Mouse (Mus musculus) myocyte (in vitro differentiated cells): ENCODE measurements around the gene 1500015O10Rik. TPM values are rescaled to one million over a fixed set of nuclear protein-coding genes. Genes with fewer than 3 reads are reported as not detected.

ENCODE experiments used
- H3K27me3 ChIP-seq: one replicate; pipeline ENCODE4 v1.6.1; 2011; ENCODE audit not compliant: control insufficient read depth, insufficient read depth, insufficient read length
- H3K36me3 ChIP-seq: one replicate; pipeline ENCODE4 v1.6.1; 2011; ENCODE audit not compliant: control insufficient read depth, insufficient read depth
- H3K4me2 ChIP-seq: one replicate; pipeline ENCODE4 v1.6.1; 2011; ENCODE audit warnings: low read depth, control low read depth
- H3K4me3 ChIP-seq: one replicate; pipeline ENCODE4 v1.5.1; 2011; ENCODE audit warnings: mild to moderate bottlenecking, control low read depth, moderate library complexity
- H3K79me2 ChIP-seq: one replicate; pipeline ENCODE4 v1.6.1; 2011; ENCODE audit not compliant: control insufficient read depth, insufficient read depth
- H3ac ChIP-seq: one replicate; pipeline ENCODE4 v1.6.1; 2011; ENCODE audit not compliant: control insufficient read depth, insufficient read length
- CEBPB ChIP-seq: IDR thresholded peaks from 2 replicates; pipeline ENCODE4 v1.6.1; 2011; ENCODE audit warnings: mild to moderate bottlenecking, moderate library complexity; ENCODE audit not compliant: poor library complexity, insufficient read depth, severe bottlenecking
- E2F4 ChIP-seq: IDR thresholded peaks from one replicate; pipeline ENCODE4 v1.6.1; 2011; ENCODE audit warnings: mild to moderate bottlenecking, control low read depth, moderate library complexity; ENCODE audit not compliant: insufficient read depth
- MAX ChIP-seq: IDR thresholded peaks from one replicate; pipeline ENCODE4 v1.6.1; 2011; ENCODE audit warnings: low read depth, mild to moderate bottlenecking, control low read depth
- MYOD1 ChIP-seq, 3 experiments: IDR thresholded peaks; one replicate each; pipeline ENCODE4 v1.6.1; 2011; ENCODE audit warnings: control low read depth in 2 of 3, low read depth in 2 of 3, mild to moderate bottlenecking in 2 of 3, moderate library complexity in 1 of 3; ENCODE audit not compliant: insufficient read length in 2 of 3, control insufficient read depth in 1 of 3
- MYOG ChIP-seq, 3 experiments: IDR thresholded peaks; one replicate each; pipeline ENCODE4 v1.6.1; 2011; ENCODE audit warnings: control low read depth in 2 of 3, low read depth in 2 of 3, mild to moderate bottlenecking in 2 of 3; ENCODE audit not compliant: insufficient read length in 2 of 3, control insufficient read depth in 1 of 3, insufficient read depth in 1 of 3
- POLR2A ChIP-seq: IDR thresholded peaks from one replicate; pipeline ENCODE4 v1.6.1; 2011; ENCODE audit warnings: low read depth, mild to moderate bottlenecking, control low read depth, moderate library complexity; ENCODE audit not compliant: insufficient read length
- POLR2AphosphoS2 ChIP-seq: IDR thresholded peaks from one replicate; pipeline ENCODE4 v1.6.1; 2011; ENCODE audit warnings: low read depth, control low read depth; ENCODE audit not compliant: insufficient read length
- REST ChIP-seq: IDR thresholded peaks from one replicate; pipeline ENCODE4 v1.6.1; 2011; ENCODE audit warnings: mild to moderate bottlenecking, control low read depth, moderate library complexity; ENCODE audit not compliant: insufficient read depth, insufficient read length
- SRF ChIP-seq: IDR thresholded peaks from one replicate; pipeline ENCODE4 v1.6.1; 2011; ENCODE audit warnings: low read depth; ENCODE audit not compliant: control insufficient read depth, insufficient read length
- TCF12 ChIP-seq: IDR thresholded peaks from one replicate; pipeline ENCODE4 v1.6.1; 2011; ENCODE audit warnings: mild to moderate bottlenecking, control low read depth; ENCODE audit not compliant: poor library complexity, insufficient read depth, severe bottlenecking
- TCF3 ChIP-seq: IDR thresholded peaks from one replicate; pipeline ENCODE4 v1.6.1; 2011; ENCODE audit warnings: low read depth, control low read depth; ENCODE audit not compliant: insufficient read length
- USF1 ChIP-seq: IDR thresholded peaks from one replicate; pipeline ENCODE4 v1.6.1; 2011; ENCODE audit warnings: low read depth, mild to moderate bottlenecking, control low read depth, moderate library complexity
- polyA plus RNA-seq: library from polyadenylated mRNA; unstranded; fragments of >200 nt; fragmentation: generic; extraction: Trizol; gene quantifications from one replicate; pipeline ENCODE4 v1.2.1, GENCODE M21; 2012; ENCODE audit warnings: missing spikeins

The 1500015O10Rik gene
- 7.2 TPM for polyA plus RNA-seq

DNA sequence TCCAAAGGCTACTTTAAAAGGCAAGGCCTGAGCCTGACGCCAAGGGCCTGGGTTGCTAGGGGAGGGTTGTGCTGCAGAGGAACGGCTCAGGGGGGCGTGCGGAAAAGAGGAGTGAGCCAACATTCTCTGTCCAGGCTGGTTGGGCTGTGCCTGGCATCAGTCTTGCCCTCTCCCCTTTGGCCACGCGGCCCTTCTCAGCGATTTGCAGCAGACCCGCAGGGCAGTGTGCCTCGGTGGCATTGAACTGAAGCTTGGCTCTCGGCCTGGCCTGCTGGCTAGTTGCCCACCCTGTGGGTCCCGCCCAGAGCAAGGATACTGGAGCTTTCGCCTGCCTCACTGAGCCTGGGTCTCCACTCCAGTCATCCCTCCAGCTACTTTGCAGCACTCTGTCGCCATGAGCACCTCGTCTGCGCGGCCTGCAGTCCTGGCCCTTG is at the start of gene 1500015O10Rik:
1500015O10Rik (plus strand) TSS at position 112 of the 434 bp plus-strand sequence.
- Histone ChIP-seq H3K36me3 (no peaks in the 10 kb centered on the region), H3K27me3 (no peaks in the 10 kb centered on the region), H3K4me3 (no peak within 1 kb of the TSS), H3ac (no peak within 1 kb of the TSS), H3K4me2 (no peak within 1 kb of the TSS), H3K79me2 (no peaks in the 10 kb centered on the region)
- no peak for TF ChIP-seq TCF12
- no peak for TF ChIP-seq POLR2AphosphoS2
- TF ChIP-seq MAX, result no peak
- no peak for TF ChIP-seq REST
- no peak for TF ChIP-seq CEBPB
- TF ChIP-seq TCF3, result no peak
- TF ChIP-seq E2F4, result no peak
- no peak for TF ChIP-seq MYOG (IDR thresholded peaks at IDR 0.05; ENCODE audit: control insufficient read depth in 1 of 3, insufficient read depth in 1 of 3, insufficient read length in 2 of 3, low read depth in 2 of 3)
- no peak for TF ChIP-seq USF1
- TF ChIP-seq MYOD1 (IDR thresholded peaks at IDR 0.05; ENCODE audit: control insufficient read depth in 1 of 3, insufficient read length in 2 of 3, low read depth in 2 of 3), result no peak
- no peak for TF ChIP-seq POLR2A
- no peak for TF ChIP-seq SRF

DNA sequence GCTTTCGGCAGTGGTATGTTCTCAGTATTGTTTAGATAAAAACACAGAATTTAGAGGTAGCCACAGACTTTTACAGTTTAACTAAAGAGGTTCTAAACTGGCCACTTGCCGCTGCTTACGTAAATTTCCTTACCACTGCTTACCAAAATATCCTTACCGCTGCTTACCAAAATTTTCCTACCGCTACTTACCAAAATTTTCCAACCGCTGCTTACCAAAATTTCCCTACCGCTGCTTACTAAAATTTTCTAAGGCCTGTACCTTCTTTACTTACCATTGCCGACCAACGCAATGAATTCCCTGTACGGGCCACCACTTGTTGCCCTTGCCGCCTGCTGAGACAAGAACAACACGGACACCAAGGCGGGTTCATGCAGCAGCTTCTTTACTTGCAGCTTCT is 40.4 kb upstream of the 1500015O10Rik start:
- no peak overlapping the region for H3K4me2 ChIP-seq
- no peak overlapping the region for H3ac ChIP-seq
- TF ChIP-seq MYOD1 (IDR thresholded peaks at IDR 0.05; ENCODE audit: control insufficient read depth in 1 of 3, insufficient read length in 2 of 3, low read depth in 2 of 3) (no peak), MYOG (IDR thresholded peaks at IDR 0.05; ENCODE audit: control insufficient read depth in 1 of 3, insufficient read depth in 1 of 3, insufficient read length in 2 of 3, low read depth in 2 of 3) (no peak), TCF12 (no peak), POLR2A (no peak), USF1 (no peak), POLR2AphosphoS2 (no peak), MAX (no peak), E2F4 (no peak)
- H3K27me3 ChIP-seq, result no peaks in the 10 kb centered on the region
- no peaks in the 10 kb centered on the region for H3K79me2 ChIP-seq
- H3K36me3 ChIP-seq, result no peaks in the 10 kb centered on the region
- H3K4me3 ChIP-seq, result no peak overlapping the region

DNA sequence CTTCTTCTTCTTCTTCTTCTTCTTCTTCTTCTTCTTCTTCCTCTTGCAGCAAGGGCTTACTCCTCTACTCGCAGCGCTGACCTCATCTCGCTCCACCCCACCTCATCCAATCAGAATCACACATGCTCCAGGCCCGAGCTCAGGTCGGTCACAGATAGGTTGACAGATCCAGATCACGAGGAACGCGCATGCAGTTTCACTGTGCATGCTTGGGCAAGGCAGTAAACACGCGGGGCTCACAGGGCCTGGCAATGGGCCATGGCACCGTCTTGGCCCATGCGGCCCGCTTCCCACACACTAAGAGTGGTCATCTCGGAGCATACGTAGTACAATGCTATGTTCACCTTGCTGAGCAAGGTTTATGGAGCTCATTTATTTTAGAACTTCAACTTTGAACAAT is 39.9 kb upstream of the 1500015O10Rik start:
- Histone ChIP-seq H3ac (no peak overlapping the region), H3K36me3 (no peaks in the 10 kb centered on the region), H3K27me3 (no peaks in the 10 kb centered on the region), H3K4me2 (no peak overlapping the region), H3K79me2 (no peaks in the 10 kb centered on the region), H3K4me3 (no peak overlapping the region)
- no peak for TF ChIP-seq POLR2AphosphoS2
- no peak for TF ChIP-seq MAX
- TF ChIP-seq SRF, result no peak

DNA sequence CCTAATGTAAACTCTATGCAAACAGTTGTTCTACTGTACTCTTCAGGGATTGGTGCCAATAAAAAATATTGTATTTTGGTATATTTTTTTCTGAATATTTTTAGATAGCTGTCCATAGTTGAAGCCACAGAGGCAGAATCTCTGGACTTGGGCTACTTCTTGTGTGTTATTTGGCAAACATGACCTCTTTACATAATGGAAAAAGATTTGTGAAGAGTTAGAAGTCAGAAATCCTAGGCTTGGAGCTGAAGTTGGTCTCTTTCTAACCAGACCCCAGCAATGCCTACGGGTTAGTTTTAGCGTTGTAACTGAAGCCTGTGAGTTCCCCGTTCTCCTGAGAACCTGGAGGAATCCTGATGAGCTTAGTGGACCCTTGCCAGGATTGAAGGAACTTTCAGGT is 36.3 kb upstream of the 1500015O10Rik start:
- Histone ChIP-seq H3K27me3 (no peaks in the 10 kb centered on the region), H3ac (no peak overlapping the region), H3K36me3 (no peaks in the 10 kb centered on the region), H3K79me2 (no peaks in the 10 kb centered on the region), H3K4me2 (no peak overlapping the region), H3K4me3 (no peak overlapping the region)
- no peak for TF ChIP-seq REST
- no peak for TF ChIP-seq MAX
- no peak for TF ChIP-seq SRF

DNA sequence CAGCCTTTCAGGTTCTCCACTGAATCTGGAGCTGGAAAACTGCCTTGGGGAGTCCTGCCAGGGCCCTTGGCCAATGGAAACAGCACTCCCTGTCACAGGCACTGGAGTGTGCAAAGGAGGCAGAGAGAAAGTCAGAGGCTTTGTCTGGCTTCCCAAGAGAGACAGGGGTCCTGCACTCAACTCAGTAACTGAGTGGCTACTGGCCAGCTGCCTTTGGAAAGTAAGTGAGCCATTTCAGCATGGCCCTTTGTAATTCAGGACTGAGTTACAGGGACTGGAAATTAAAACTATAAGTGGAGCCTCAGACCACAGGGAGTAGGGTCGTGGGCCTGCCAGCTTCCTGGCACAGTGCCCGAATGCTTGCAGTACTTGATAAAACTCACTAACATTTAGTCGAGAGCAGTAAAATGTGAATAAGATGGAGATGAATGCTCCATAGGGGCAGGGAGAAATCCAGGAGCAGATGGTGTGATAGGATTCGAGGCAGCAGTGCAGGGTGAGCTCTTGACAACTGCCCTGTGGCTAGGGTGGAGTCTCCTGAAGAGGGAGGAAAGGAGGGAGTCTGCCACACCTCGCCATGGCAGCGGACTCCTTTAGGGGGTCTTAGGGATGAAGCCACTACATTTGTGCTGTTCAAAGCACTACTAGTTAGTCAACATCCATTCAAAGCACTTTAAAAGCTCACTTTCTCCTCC is 35.4 kb upstream of the 1500015O10Rik start:
- no peaks in the 10 kb centered on the region for H3K27me3 ChIP-seq
- no peaks in the 10 kb centered on the region for H3K36me3 ChIP-seq
- H3K4me3 ChIP-seq, result no peak overlapping the region
- no peak for TF ChIP-seq POLR2AphosphoS2
- TF ChIP-seq E2F4, result no peak
- TF ChIP-seq MAX, result no peak
- TF ChIP-seq MYOD1 (IDR thresholded peaks at IDR 0.05; ENCODE audit: control insufficient read depth in 1 of 3, insufficient read length in 2 of 3, low read depth in 2 of 3), result peak in 1 of 3 experiments; percentile 40
- TF ChIP-seq USF1, result no peak
- no peak for TF ChIP-seq REST
- no peak for TF ChIP-seq SRF
- no peak for TF ChIP-seq TCF12
- peak in 1 of 3 experiments; percentile 63 for TF ChIP-seq MYOG (IDR thresholded peaks at IDR 0.05; ENCODE audit: control insufficient read depth in 1 of 3, insufficient read depth in 1 of 3, insufficient read length in 2 of 3, low read depth in 2 of 3)
- TF ChIP-seq POLR2A, result no peak
- TF ChIP-seq CEBPB, result no peak
- H3ac ChIP-seq, result no peak overlapping the region
- peak overlapping the region; percentile 63 for H3K4me2 ChIP-seq
- no peaks in the 10 kb centered on the region for H3K79me2 ChIP-seq
